Mouse (Mus musculus) bone marrow, adult 2 months (tissue): ENCODE results near the gene Ilk. TPM values are rescaled to one million over a fixed set of nuclear protein-coding genes. Genes with fewer than 3 reads are reported as not detected.

Experiments
- H3K27ac ChIP-seq: fragments of 200-500 bp; 2 replicates; pipeline ENCODE4 v1.5.1; 2012; ENCODE audit warnings: low read depth, mild to moderate bottlenecking, control low read depth, inconsistent platforms, low read length; ENCODE audit not compliant: control insufficient read depth, poor library complexity, insufficient read depth
- H3K4me1 ChIP-seq: fragments of 200-500 bp; 2 replicates; pipeline ENCODE4 v1.6.1; 2011; ENCODE audit warnings: low read length; ENCODE audit not compliant: control insufficient read depth, insufficient read depth
- H3K4me3 ChIP-seq: fragments of 200-500 bp; replicated peaks from 2 replicates; pipeline ENCODE3; 2011; ENCODE audit warnings: mild to moderate bottlenecking, low read depth, low read length, control low read depth; ENCODE audit not compliant: control insufficient read depth
- CTCF ChIP-seq: fragments of 200-500 bp; IDR thresholded peaks from 2 replicates; pipeline ENCODE4 v1.5.1; 2011; ENCODE audit warnings: low read length, control low read depth; ENCODE audit not compliant: control insufficient read depth, insufficient read depth
- POLR2A ChIP-seq: fragments of 200-500 bp; IDR thresholded peaks from 2 replicates; pipeline ENCODE4 v1.6.1; 2011; ENCODE audit warnings: low read depth, mild to moderate bottlenecking, control low read depth, low read length, borderline replicate concordance; ENCODE audit not compliant: control insufficient read depth
- WGBS: fragments of 180-500 bp; shearing (Covaris S2); methylation state at CpG from one replicate; pipeline ENCODE4 v1.1.7; 2018; 5-methylcytosine and 5-hydroxymethylcytosine counted together
- polyA plus RNA-seq: library from polyadenylated mRNA; stranded (reverse); fragments of >200 nt; gene quantifications from 2 replicates; pipeline ENCODE4 v1.2.4, GENCODE M21; 2011; ENCODE audit warnings: low replicate concordance; ENCODE audit not compliant: missing spikeins, insufficient read depth, insufficient read length

Gene Ilk
- polyA plus RNA-seq, 1 experiment: 114 TPM

GRCm38 (mm10) chr7:105786506-105787284, 50.3 kb downstream of the Ilk start:
- Histone ChIP-seq H3K4me3 (no peak overlapping the region), H3K27ac (no peak overlapping the region), H3K4me1 (no peaks in the 10 kb centered on the region)
- no peak for TF ChIP-seq POLR2A
- TF ChIP-seq CTCF: no peak
- 32% methylated on average over 20 of the region's 20 CpGs for WGBS

DNA sequence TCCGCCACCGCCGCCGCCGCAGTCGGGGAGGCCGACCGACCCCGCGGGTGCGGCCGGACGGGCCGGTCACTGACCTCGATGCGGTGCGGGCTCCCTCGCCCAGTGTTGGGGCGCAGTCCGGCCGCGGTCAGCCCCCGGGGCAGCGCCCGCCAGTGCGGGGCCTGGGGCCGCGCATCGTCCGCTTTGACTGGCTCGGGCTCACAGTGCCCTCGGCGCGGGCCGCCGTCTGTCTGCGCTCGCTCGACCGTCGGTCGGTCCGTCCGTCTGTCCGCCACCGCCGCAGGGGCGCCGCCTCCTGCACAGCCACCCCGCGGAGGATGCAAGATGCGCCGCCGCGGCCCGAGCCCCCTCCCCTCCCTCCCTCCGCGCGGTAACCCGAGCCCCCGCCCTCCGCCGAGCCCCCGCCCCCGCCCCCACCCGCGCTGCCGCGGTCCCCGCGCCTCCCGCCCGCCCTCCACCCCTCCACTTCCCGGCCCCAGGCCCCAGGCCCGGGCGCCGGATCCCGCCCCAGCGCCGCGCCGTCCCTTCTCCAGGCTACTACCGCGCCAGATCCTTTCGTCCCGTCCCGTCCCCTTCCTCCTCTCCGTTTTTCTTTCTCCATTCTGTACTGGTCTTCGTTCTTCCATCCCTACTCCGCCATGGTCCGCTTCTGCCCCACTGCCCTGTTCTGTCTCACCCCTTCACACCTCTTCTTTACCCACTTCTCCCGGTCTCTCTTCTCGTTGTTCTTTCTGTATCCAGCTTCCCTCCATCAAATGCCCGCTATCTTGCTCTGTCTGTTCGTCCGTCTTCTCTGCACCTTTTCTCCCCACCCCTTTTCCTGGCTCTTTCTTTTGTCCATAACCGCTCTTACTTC, 51.1 kb downstream of the Ilk start, which contains the start of gene Dchs1:
TSS of gene Dchs1 (minus strand) at position 370 of the 856 bp plus-strand sequence.
- H3K4me1 ChIP-seq: no peaks in the 10 kb centered on the region
- WGBS: 5% methylated on average over 69 of the region's 97 CpGs
- H3K27ac ChIP-seq: no peak within 1 kb of the TSS
- H3K4me3 ChIP-seq: peak within 1 kb of the TSS; percentile 42
- TF ChIP-seq POLR2A: no peak
- no peak for TF ChIP-seq CTCF

DNA sequence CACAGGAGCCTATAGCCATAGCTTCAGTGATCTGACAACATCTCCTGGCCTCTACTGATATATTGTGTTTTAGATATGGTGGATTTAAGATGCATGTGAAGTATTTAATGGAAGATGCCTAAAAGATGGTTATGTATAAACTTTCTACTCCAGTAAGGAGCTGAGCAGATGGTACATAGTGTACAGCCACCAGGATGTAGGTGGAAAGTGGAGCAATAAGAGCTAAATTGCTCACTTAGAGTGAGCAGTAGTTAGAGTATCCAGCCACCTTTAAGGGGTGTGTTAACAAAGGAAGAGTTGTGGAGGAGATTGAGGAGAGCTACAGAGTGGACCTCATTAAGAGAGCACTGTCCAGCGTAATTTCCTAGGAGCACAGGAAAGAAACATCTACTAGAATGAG, 54.8 kb downstream of the Ilk start:
- 83% methylated on average over 1 of the region's 1 CpGs for WGBS
- no peak for TF ChIP-seq POLR2A
- TF ChIP-seq CTCF: no peak
- H3K27ac ChIP-seq: no peak overlapping the region
- no peak overlapping the region for H3K4me3 ChIP-seq
- no peaks in the 10 kb centered on the region for H3K4me1 ChIP-seq

Other genes starting within 250 kb of the Ilk start
- gene Smpd1, start 182.2 kb upstream of the Ilk start, polyA plus RNA-seq: 4.3 and 9.2 TPM in 2 replicates
- gene Apbb1, start 154.9 kb upstream of the Ilk start, polyA plus RNA-seq: 0.80 and 1.1 TPM in 2 replicates
- 5.9 and 19.9 TPM in 2 replicates for gene Hpx, start 136.5 kb upstream of the Ilk start, polyA plus RNA-seq
- 7.6 and 15.9 TPM in 2 replicates for gene Trim3, start 103.0 kb upstream of the Ilk start, polyA plus RNA-seq
- 76.3 and 146 TPM in 2 replicates for gene Timm10b, start 96.5 kb upstream of the Ilk start, polyA plus RNA-seq
- gene Arfip2, start 96.2 kb upstream of the Ilk start, polyA plus RNA-seq: 10.2 and 13.3 TPM in 2 replicates
- 1.4 and 6.0 TPM in 2 replicates for gene Gm45799, start 96.0 kb upstream of the Ilk start, polyA plus RNA-seq
- 0.40 and 4.5 TPM in 2 replicates for gene Dnhd1, start 85.8 kb upstream of the Ilk start, polyA plus RNA-seq
- gene Rrp8, start 793 bp downstream of the Ilk start, polyA plus RNA-seq: 19.1 and 26.7 TPM in 2 replicates
- 152 and 185 TPM in 2 replicates for gene Taf10, start 7.8 kb downstream of the Ilk start, polyA plus RNA-seq
- gene Tpp1, start 15.6 kb downstream of the Ilk start, polyA plus RNA-seq: 13.8 and 20.0 TPM in 2 replicates
- 0.17 and 0.49 TPM in 2 replicates for gene Dchs1, start 51.1 kb downstream of the Ilk start, polyA plus RNA-seq
- gene Mrpl17, start 74.5 kb downstream of the Ilk start, polyA plus RNA-seq: 37.5 and 42.2 TPM in 2 replicates
- 15.7 and 27.1 TPM in 2 replicates for gene Gm4070, start 217.4 kb downstream of the Ilk start, polyA plus RNA-seq